Mouse (Mus musculus) kidney, embryonic 15.5 days (tissue): ENCODE measurements around the gene Krtap13-1. TPM values are rescaled to one million over a fixed set of nuclear protein-coding genes. Genes with fewer than 3 reads are reported as not detected.
"Not testable (repeated sequence)": the region's sequence is repeated elsewhere in the genome, so short reads cannot be mapped to it uniquely, and the experiment has no call there.

Experiments used
- ATAC-seq: fragments of 200-750 bp; cut with Nextera tagmentation; replicated peaks from 2 replicates; pipeline ENCODE4 v1.8.0; 2017; ENCODE audit warnings: moderate TSS enrichment; ENCODE audit not compliant: low FRiP score
- H3K27ac ChIP-seq: fragments of 300-500 bp; sonication (generic); 2 replicates; pipeline ENCODE4 v1.5.1; 2015; ENCODE audit warnings: mild to moderate bottlenecking, inconsistent platforms
- H3K27me3 ChIP-seq: fragments of 300-500 bp; sonication (generic); 2 replicates; pipeline ENCODE4 v1.6.1; 2015; ENCODE audit warnings: inconsistent platforms
- H3K36me3 ChIP-seq: fragments of 300-500 bp; sonication (generic); 2 replicates; pipeline ENCODE4 v1.6.1; 2015; ENCODE audit warnings: inconsistent platforms
- H3K4me1 ChIP-seq: fragments of 300-500 bp; sonication (generic); 2 replicates; pipeline ENCODE4 v1.6.1; 2015; ENCODE audit warnings: inconsistent platforms
- H3K4me2 ChIP-seq: fragments of 300-500 bp; sonication (generic); 2 replicates; pipeline ENCODE4 v1.6.1; 2015; ENCODE audit warnings: moderate library complexity, mild to moderate bottlenecking, inconsistent platforms
- H3K4me3 ChIP-seq: fragments of 300-500 bp; sonication (generic); replicated peaks from 2 replicates; pipeline ENCODE4 v1.5.1; 2015; ENCODE audit warnings: mild to moderate bottlenecking, inconsistent platforms
- H3K9ac ChIP-seq: fragments of 300-500 bp; sonication (generic); 2 replicates; pipeline ENCODE4 v1.6.1; 2015; ENCODE audit warnings: mild to moderate bottlenecking, inconsistent platforms
- H3K9me3 ChIP-seq: fragments of 300-500 bp; sonication (generic); replicated peaks from 2 replicates; pipeline ENCODE4 v1.6.1; 2016; ENCODE audit warnings: inconsistent platforms
- WGBS: fragments of 180-500 bp; shearing (Covaris S2); methylation state at CpG from one replicate; pipeline ENCODE4 v1.1.7; 2015; ENCODE audit warnings: mixed read lengths; 5-methylcytosine and 5-hydroxymethylcytosine counted together
- polyA plus RNA-seq: library from polyadenylated mRNA; unstranded; fragments of >200 nt; fragmentation: Nextera tagmentation; extraction: Ambion mirVana; gene quantifications from 2 replicates; pipeline ENCODE4 v1.2.1, GENCODE M21; 2015

The Krtap13-1 gene
- polyA plus RNA-seq, 1 experiment from 2014 or later, result not detected

GRCm38 (mm10) chr16:88747943-88748342, 19.3 kb downstream of the Krtap13-1 start:
- H3K27ac ChIP-seq, result no peak overlapping the region

GRCm38 (mm10) chr16:88751535-88751934, 22.9 kb downstream of the Krtap13-1 start, which contains the start of gene Krtap13:
TSS of gene Krtap13 (minus strand) at chr16:88751635.
- H3K4me2 ChIP-seq, H3K9ac ChIP-seq, H3K36me3 ChIP-seq, H3K27ac ChIP-seq, H3K4me1 ChIP-seq, H3K9me3 ChIP-seq, H3K27me3 ChIP-seq, ATAC-seq, H3K4me3 ChIP-seq: not testable (repeated sequence)
- WGBS, result 76% methylated on average over 3 of the region's 3 CpGs

More at GRCm38 (mm10) chr16:88747943-88748342, 19.3 kb downstream of the Krtap13-1 start:
- no peak overlapping the region for H3K9ac ChIP-seq
- H3K27me3 ChIP-seq, result no peaks in the 10 kb centered on the region
- H3K4me1 ChIP-seq, result no peaks in the 10 kb centered on the region
- no peak for ATAC-seq
- no peak overlapping the region for H3K4me2 ChIP-seq
- 56% methylated on average over 4 of the region's 4 CpGs for WGBS
- H3K36me3 ChIP-seq, result no peaks in the 10 kb centered on the region
- H3K9me3 ChIP-seq, result no peaks in the 10 kb centered on the region
- no peak overlapping the region for H3K4me3 ChIP-seq

- H3K4me3 ChIP-seq, H3K4me1 ChIP-seq, H3K36me3 ChIP-seq, H3K27me3 ChIP-seq, H3K9ac ChIP-seq, H3K9me3 ChIP-seq, H3K27ac ChIP-seq, H3K4me2 ChIP-seq, ATAC-seq: not testable (repeated sequence)
- WGBS, result 89% methylated on average over 3 of the region's 3 CpGs
Measured at GRCm38 (mm10) chr16:88758547-88758946, 29.9 kb downstream of the Krtap13-1 start, which contains the start of gene 2310034C09Rik. TSS of gene 2310034C09Rik (plus strand) at chr16:88758847.

GRCm38 (mm10) chr16:88774106-88774505, 45.4 kb downstream of the Krtap13-1 start, which contains the start of gene 2310057N15Rik:
TSS of gene 2310057N15Rik (minus strand) at chr16:88774206.
- no peaks in the 10 kb centered on the region for H3K9me3 ChIP-seq
- H3K4me2 ChIP-seq, result no peak within 1 kb of the TSS
- no peaks in the 10 kb centered on the region for H3K27me3 ChIP-seq
- no peak within 1 kb of the TSS for H3K27ac ChIP-seq
- WGBS, result 93% methylated on average over 2 of the region's 2 CpGs
- ATAC-seq, result no peak
- H3K4me1 ChIP-seq, result no peaks in the 10 kb centered on the region
- H3K36me3 ChIP-seq, result no peaks in the 10 kb centered on the region
- no peak within 1 kb of the TSS for H3K9ac ChIP-seq
- no peak within 1 kb of the TSS for H3K4me3 ChIP-seq

- Histone ChIP-seq H3K4me3 (no peak within 1 kb of the TSS), H3K27ac (no peak within 1 kb of the TSS), H3K9me3 (no peaks in the 10 kb centered on the region), H3K4me2 (no peak within 1 kb of the TSS), H3K9ac (no peak within 1 kb of the TSS), H3K36me3 (no peaks in the 10 kb centered on the region), H3K27me3 (no peaks in the 10 kb centered on the region), H3K4me1 (no peaks in the 10 kb centered on the region)
- WGBS, result 90% methylated on average over 6 of the region's 6 CpGs
- ATAC-seq, result no peak
Measured at GRCm38 (mm10) chr16:88777596-88777995, 48.9 kb downstream of the Krtap13-1 start, which contains the start of gene Gm5965. TSS of gene Gm5965 (plus strand) at chr16:88777896.

Other genes with a start within 250 kb of the Krtap13-1 start
- gene Cldn17, start 221.9 kb upstream of the Krtap13-1 start, polyA plus RNA-seq, result not detected in 2 replicates
- 98.7 and 118 TPM in 2 replicates for gene Cldn8, start 165.7 kb upstream of the Krtap13-1 start, polyA plus RNA-seq
- not detected in 2 replicates for gene Krtap24-1, start 116.6 kb upstream of the Krtap13-1 start, polyA plus RNA-seq
- gene 2310079G19Rik, start 101.2 kb upstream of the Krtap13-1 start, polyA plus RNA-seq, result not detected in 2 replicates
- gene Krtap26-1, start 81.1 kb upstream of the Krtap13-1 start, polyA plus RNA-seq, result not detected in 2 replicates
- gene Krtap27-1, start 57.2 kb upstream of the Krtap13-1 start, polyA plus RNA-seq, result not detected in 2 replicates
- gene 2310061N02Rik, start 20.9 kb upstream of the Krtap13-1 start, polyA plus RNA-seq, result not detected in 2 replicates
- gene Krtap13, start 22.8 kb downstream of the Krtap13-1 start, polyA plus RNA-seq, result 0.19 TPM in 1 of 2 replicates, not detected in the other
- 0.30 TPM in 1 of 2 replicates, not detected in the other for gene 2310034C09Rik, start 30.0 kb downstream of the Krtap13-1 start, polyA plus RNA-seq
- not detected in 2 replicates for gene 2310057N15Rik, start 45.3 kb downstream of the Krtap13-1 start, polyA plus RNA-seq
- not detected in 2 replicates for gene Gm5965, start 49.0 kb downstream of the Krtap13-1 start, polyA plus RNA-seq
- gene Gm20741, start 83.4 kb downstream of the Krtap13-1 start, polyA plus RNA-seq, result not detected in 2 replicates
- not detected in 2 replicates for gene Krtap15, start 91.4 kb downstream of the Krtap13-1 start, polyA plus RNA-seq
- gene Krtap14, start 97.3 kb downstream of the Krtap13-1 start, polyA plus RNA-seq, result not detected in 2 replicates
- not detected in 2 replicates for gene Krtap19-1, start 140.5 kb downstream of the Krtap13-1 start, polyA plus RNA-seq
- gene Krtap19-2, start 145.4 kb downstream of the Krtap13-1 start, polyA plus RNA-seq, result not detected in 2 replicates
- gene Krtap19-3, start 149.2 kb downstream of the Krtap13-1 start, polyA plus RNA-seq, result not detected in 2 replicates
- gene Krtap19-4, start 156.2 kb downstream of the Krtap13-1 start, polyA plus RNA-seq, result not detected in 2 replicates
- not detected in 2 replicates for gene Krtap19-5, start 167.6 kb downstream of the Krtap13-1 start, polyA plus RNA-seq
- not detected in 2 replicates for gene Krtap19-9b, start 203.4 kb downstream of the Krtap13-1 start, polyA plus RNA-seq
- not detected in 2 replicates for gene Krtap16-3, start 234.0 kb downstream of the Krtap13-1 start, polyA plus RNA-seq